Comparison of ENCODE assay signal across 14 mouse cellular contexts in the genomic region with DNA sequence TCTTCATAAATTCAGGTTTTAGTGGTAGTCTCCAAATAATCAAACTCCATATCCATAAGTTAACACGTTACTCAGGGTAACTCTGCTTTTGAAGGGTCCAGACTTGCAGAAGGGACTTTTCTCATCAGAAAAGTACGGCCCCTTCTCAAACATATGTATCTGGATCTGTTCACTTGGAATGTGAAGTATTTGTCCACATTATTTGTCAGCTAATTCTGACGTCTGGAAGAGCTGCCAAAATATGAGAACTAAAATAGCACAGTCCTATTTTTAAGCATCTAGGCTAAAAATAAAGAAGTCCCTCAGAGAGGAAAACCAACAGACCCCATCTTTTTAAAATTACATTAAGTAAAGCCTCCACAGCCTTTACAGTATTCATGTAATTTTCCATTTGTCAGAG.
"Had no signal": no experiment of that assay in that cellular context is flagged by ENCODE, and none has a peak within 500 bp of the region (broad histone marks: within the 10 kb centered on the region; RNA-seq: fewer than 3 reads in every experiment).

No protein-coding gene starts in this region.

- ATAC-seq: liver, embryonic 12.5 days had no signal

- H3K4me1 ChIP-seq: liver, embryonic 12.5 days had no signal

- H3K9me3 ChIP-seq: limb, embryonic 15.5 days; liver, embryonic 12.5 days; midbrain, embryonic 10.5 days; neural tube, embryonic 15.5 days had no signal

- DNase-seq: kidney, adult 11 months; kidney, adult 9 months; kidney, postnatal 10 days; layer of hippocampus, postnatal 36 days; lung, postnatal 4 days; midbrain, embryonic 14.5 days; right cerebral cortex, adult 18-20 months; right cerebral cortex, postnatal 25 days; thymus, postnatal 36 days had no signal

- H3K9ac ChIP-seq: limb, embryonic 15.5 days; liver, embryonic 12.5 days; neural tube, embryonic 15.5 days had no signal

- H3K27me3 ChIP-seq: limb, embryonic 15.5 days; liver, embryonic 12.5 days; neural tube, embryonic 15.5 days had no signal

- H3K4me2 ChIP-seq: limb, embryonic 15.5 days; liver, embryonic 12.5 days; neural tube, embryonic 15.5 days had no signal

- H3K27ac ChIP-seq: limb, embryonic 15.5 days; liver, embryonic 12.5 days; midbrain, embryonic 10.5 days; neural tube, embryonic 15.5 days had no signal

- H3K36me3 ChIP-seq: limb, embryonic 15.5 days; liver, embryonic 12.5 days; midbrain, embryonic 10.5 days; neural tube, embryonic 15.5 days had no signal

- H3K4me3 ChIP-seq: limb, embryonic 15.5 days; liver, embryonic 12.5 days; midbrain, embryonic 10.5 days; myocyte; neural tube, embryonic 15.5 days had no signal
